Mouse (Mus musculus): ENCODE measurements at regions not wholly inside any gene's neighbourhood (a gene's known extent, or its start where the extent isn't known, plus 50 kb on each side); places are given as distances from the start of the nearest gene placed in this dataset.
"Not testable (repeated sequence)": the region's sequence is repeated elsewhere in the genome, so short reads cannot be mapped to it uniquely, and the experiment has no call there.

DNA sequence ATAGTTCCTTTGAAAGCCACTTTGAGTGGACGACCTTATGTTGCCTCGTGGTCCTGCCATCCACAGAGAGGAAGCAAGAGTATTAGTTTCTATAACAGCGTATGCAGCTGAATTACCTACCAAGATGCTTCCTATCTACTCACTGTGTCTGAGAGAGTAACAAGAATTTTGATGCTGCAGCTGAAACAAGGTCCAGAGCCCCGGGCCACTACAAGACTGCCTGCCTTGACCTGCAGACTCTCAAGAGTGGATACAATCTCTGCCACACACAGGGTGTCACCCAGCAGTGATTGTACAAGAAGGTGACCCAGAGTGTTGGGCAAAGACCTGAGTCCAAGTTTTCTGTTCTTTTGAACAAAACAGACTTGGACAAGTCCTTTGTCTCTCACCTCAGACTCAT lies 75.5 kb upstream of the G530012D18Rik start:
- H3K27ac ChIP-seq (ENCODE audit: control insufficient read depth, low read depth, low read length); H3K9ac ChIP-seq (ENCODE audit: control insufficient read depth, low read depth, low read length, poor library complexity, severe bottlenecking); H3K36me3 ChIP-seq (ENCODE audit: control insufficient read depth in 1 of 2, insufficient read depth in 2 of 2, low read length in 2 of 2); H3K9me3 ChIP-seq (replicated peaks; ENCODE audit: insufficient read depth, low read length); H3K27me3 ChIP-seq (ENCODE audit: control insufficient read depth in 1 of 2, insufficient read depth in 2 of 2, low read length in 2 of 2); H3K4me1 ChIP-seq (ENCODE audit: control insufficient read depth in 1 of 2, insufficient read depth in 2 of 2, low read length in 2 of 2); DNase-seq (ENCODE audit: low read depth, low spot score); H3K4me3 ChIP-seq (ENCODE audit: control insufficient read depth in 1 of 2, insufficient read depth in 1 of 2, low read depth in 2 of 2, low read length in 2 of 2); H3K79me2 ChIP-seq (ENCODE audit: control insufficient read depth, insufficient read depth, low read length, poor library complexity): not testable (repeated sequence)

GRCm38 (mm10) chr1:85501278-85501677 lies 74.2 kb upstream of the G530012D18Rik start:
- not testable (repeated sequence) for H3K9ac ChIP-seq (ENCODE audit: control insufficient read depth, low read depth, low read length, poor library complexity, severe bottlenecking); H3K79me2 ChIP-seq (ENCODE audit: control insufficient read depth, insufficient read depth, low read length, poor library complexity); H3K4me1 ChIP-seq (ENCODE audit: control insufficient read depth in 1 of 2, insufficient read depth in 2 of 2, low read length in 2 of 2); H3K9me3 ChIP-seq (replicated peaks; ENCODE audit: insufficient read depth, low read length); H3K27ac ChIP-seq (ENCODE audit: control insufficient read depth, low read depth, low read length); DNase-seq (ENCODE audit: low read depth, low spot score); H3K4me3 ChIP-seq (ENCODE audit: control insufficient read depth in 1 of 2, insufficient read depth in 1 of 2, low read depth in 2 of 2, low read length in 2 of 2); H3K36me3 ChIP-seq (ENCODE audit: control insufficient read depth in 1 of 2, insufficient read depth in 2 of 2, low read length in 2 of 2); H3K27me3 ChIP-seq (ENCODE audit: control insufficient read depth in 1 of 2, insufficient read depth in 2 of 2, low read length in 2 of 2)

All from MEL (cell line).